Mouse (Mus musculus): Measurements from ENCODE around the gene Ghitm. TPM values are rescaled to one million over a fixed set of nuclear protein-coding genes. Genes with fewer than 3 reads are reported as not detected.

The Ghitm gene
- polyA plus RNA-seq, 1 experiment from 2014 or later = 189 TPM

DNA sequence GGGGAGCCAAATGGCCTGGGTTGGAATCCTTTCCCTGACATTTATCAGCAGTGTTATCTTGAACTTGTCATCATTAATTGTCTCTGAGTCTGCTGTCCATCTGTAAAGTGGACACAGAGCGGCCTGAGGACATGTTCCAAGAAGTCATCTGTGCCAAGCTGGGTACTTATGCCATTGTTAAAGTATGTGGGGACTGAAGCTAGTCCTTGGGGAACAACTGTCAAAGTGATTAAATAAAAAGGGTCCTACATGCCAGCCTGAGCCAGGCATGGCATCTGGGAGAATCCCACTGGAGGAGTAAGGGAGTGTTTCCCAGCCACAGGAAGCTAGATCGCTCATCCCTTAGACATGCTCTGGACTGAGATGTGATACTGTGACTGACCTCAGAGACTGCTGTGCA, 24.6 kb downstream of the Ghitm start:
- H3K9ac ChIP-seq (ENCODE audit: low read length) = no peak overlapping the region
- DNase-seq (ENCODE audit: low spot score) (no peak), ATAC-seq (no peak)
- H3K4me1 ChIP-seq (ENCODE audit: control insufficient read depth, insufficient read depth, low read length) = no peaks in the 10 kb centered on the region
- H3K9me3 ChIP-seq (replicated peaks; ENCODE audit: control insufficient read depth, low read length) = no peaks in the 10 kb centered on the region
- H3K36me3 ChIP-seq (ENCODE audit: control insufficient read depth, insufficient read depth, low read length) = no peaks in the 10 kb centered on the region
- no peaks in the 10 kb centered on the region for H3K27me3 ChIP-seq (replicated peaks; ENCODE audit: control insufficient read depth, insufficient read depth, low read length)
- 90% methylated on average over 2 of the region's 2 CpGs for WGBS
- no peak overlapping the region for H3K4me3 ChIP-seq (ENCODE audit: low read depth, low read length)
- no peak overlapping the region for H3K27ac ChIP-seq (ENCODE audit: low read depth, low read length)
- H3K4me2 ChIP-seq (ENCODE audit: low read length) = no peak overlapping the region

- no peak overlapping the region for H3K9ac ChIP-seq (ENCODE audit: low read length)
- H3K4me2 ChIP-seq (ENCODE audit: low read length) = no peak overlapping the region
- H3K4me3 ChIP-seq (ENCODE audit: low read depth, low read length) = no peak overlapping the region
- no peaks in the 10 kb centered on the region for H3K9me3 ChIP-seq (replicated peaks; ENCODE audit: control insufficient read depth, low read length)
- DNase-seq (ENCODE audit: low spot score) = no peak
- no peaks in the 10 kb centered on the region for H3K4me1 ChIP-seq (ENCODE audit: control insufficient read depth, insufficient read depth, low read length)
- no peak for ATAC-seq
- no peaks in the 10 kb centered on the region for H3K27me3 ChIP-seq (replicated peaks; ENCODE audit: control insufficient read depth, insufficient read depth, low read length)
- 83% methylated on average over 9 of the region's 9 CpGs for WGBS
- no peak overlapping the region for H3K27ac ChIP-seq (ENCODE audit: low read depth, low read length)
- no peaks in the 10 kb centered on the region for H3K36me3 ChIP-seq (ENCODE audit: control insufficient read depth, insufficient read depth, low read length)
These were observed 25.1 kb downstream of the Ghitm start for GRCm38 (mm10) chr14:37109975-37110374.

GRCm38 (mm10) chr14:37109460-37109859, 25.6 kb downstream of the Ghitm start:
- DNase-seq (ENCODE audit: low spot score) (no peak), ATAC-seq (no peak)
- no peak overlapping the region for H3K9ac ChIP-seq (ENCODE audit: low read length)
- no peaks in the 10 kb centered on the region for H3K4me1 ChIP-seq (ENCODE audit: control insufficient read depth, insufficient read depth, low read length)
- 86% methylated on average over 8 of the region's 8 CpGs for WGBS
- no peaks in the 10 kb centered on the region for H3K9me3 ChIP-seq (replicated peaks; ENCODE audit: control insufficient read depth, low read length)
- H3K4me3 ChIP-seq (ENCODE audit: low read depth, low read length) = no peak overlapping the region
- no peak overlapping the region for H3K4me2 ChIP-seq (ENCODE audit: low read length)
- H3K27ac ChIP-seq (ENCODE audit: low read depth, low read length) = no peak overlapping the region
- no peaks in the 10 kb centered on the region for H3K27me3 ChIP-seq (replicated peaks; ENCODE audit: control insufficient read depth, insufficient read depth, low read length)
- no peaks in the 10 kb centered on the region for H3K36me3 ChIP-seq (ENCODE audit: control insufficient read depth, insufficient read depth, low read length)

GRCm38 (mm10) chr14:37105846-37106245, 29.2 kb downstream of the Ghitm start:
- no peak overlapping the region for H3K4me2 ChIP-seq (ENCODE audit: low read length)
- no peak for DNase-seq (ENCODE audit: low spot score)
- H3K27ac ChIP-seq (ENCODE audit: low read depth, low read length) = no peak overlapping the region
- H3K9ac ChIP-seq (ENCODE audit: low read length) = no peak overlapping the region
- no peaks in the 10 kb centered on the region for H3K4me1 ChIP-seq (ENCODE audit: control insufficient read depth, insufficient read depth, low read length)
- H3K9me3 ChIP-seq (replicated peaks; ENCODE audit: control insufficient read depth, low read length) = no peaks in the 10 kb centered on the region
- 37% methylated on average over 7 of the region's 7 CpGs for WGBS
- H3K4me3 ChIP-seq (ENCODE audit: low read depth, low read length) = no peak overlapping the region
- peak; percentile 34; the same call in 1 of the 2 replicates for ATAC-seq
- no peaks in the 10 kb centered on the region for H3K36me3 ChIP-seq (ENCODE audit: control insufficient read depth, insufficient read depth, low read length)
- H3K27me3 ChIP-seq (replicated peaks; ENCODE audit: control insufficient read depth, insufficient read depth, low read length) = no peaks in the 10 kb centered on the region

DNA sequence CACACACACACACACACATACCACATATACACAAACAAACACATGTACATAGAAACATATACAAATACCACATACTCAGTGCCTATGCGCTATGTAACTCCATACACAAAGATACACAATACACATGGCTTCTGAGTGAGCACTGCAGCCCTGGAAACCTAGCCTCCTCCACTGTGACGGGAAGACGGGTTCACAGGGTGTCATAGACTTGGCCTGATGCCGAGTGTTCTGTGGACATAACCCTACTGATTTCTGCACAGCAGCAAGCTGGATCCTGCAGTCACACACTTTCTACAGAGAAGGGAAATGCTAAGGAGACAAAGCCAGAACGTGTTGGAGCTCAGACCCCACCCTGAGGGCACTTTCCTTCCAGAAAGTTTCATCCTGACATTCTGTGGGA, 30.3 kb downstream of the Ghitm start:
- no peaks in the 10 kb centered on the region for H3K27me3 ChIP-seq (replicated peaks; ENCODE audit: control insufficient read depth, insufficient read depth, low read length)
- H3K9ac ChIP-seq (ENCODE audit: low read length) = no peak overlapping the region
- no peak overlapping the region for H3K27ac ChIP-seq (ENCODE audit: low read depth, low read length)
- no peaks in the 10 kb centered on the region for H3K36me3 ChIP-seq (ENCODE audit: control insufficient read depth, insufficient read depth, low read length)
- H3K9me3 ChIP-seq (replicated peaks; ENCODE audit: control insufficient read depth, low read length) = no peaks in the 10 kb centered on the region
- DNase-seq (ENCODE audit: low spot score) = peak; percentile 10
- H3K4me1 ChIP-seq (ENCODE audit: control insufficient read depth, insufficient read depth, low read length) = no peaks in the 10 kb centered on the region
- H3K4me3 ChIP-seq (ENCODE audit: low read depth, low read length) = no peak overlapping the region
- no peak overlapping the region for H3K4me2 ChIP-seq (ENCODE audit: low read length)
- WGBS = 71% methylated on average over 5 of the region's 5 CpGs
- ATAC-seq = no peak

- Histone ChIP-seq H3K9ac (ENCODE audit: low read length) (no peak overlapping the region), H3K9me3 (replicated peaks; ENCODE audit: control insufficient read depth, low read length) (no peaks in the 10 kb centered on the region), H3K4me1 (ENCODE audit: control insufficient read depth, insufficient read depth, low read length) (no peaks in the 10 kb centered on the region; the same call in 1 of the 2 replicates), H3K36me3 (ENCODE audit: control insufficient read depth, insufficient read depth, low read length) (no peaks in the 10 kb centered on the region), H3K27me3 (replicated peaks; ENCODE audit: control insufficient read depth, insufficient read depth, low read length) (no peaks in the 10 kb centered on the region), H3K4me2 (ENCODE audit: low read length) (no peak overlapping the region), H3K27ac (ENCODE audit: low read depth, low read length) (no peak overlapping the region), H3K4me3 (ENCODE audit: low read depth, low read length) (no peak overlapping the region)
- ATAC-seq (no peak), DNase-seq (ENCODE audit: low spot score) (no peak)
- WGBS = 72% methylated on average over 3 of the region's 3 CpGs
These were observed 32.6 kb downstream of the Ghitm start for GRCm38 (mm10) chr14:37102484-37102883.

GRCm38 (mm10) chr14:37101531-37101930, 33.5 kb downstream of the Ghitm start:
- Histone ChIP-seq H3K27me3 (replicated peaks; ENCODE audit: control insufficient read depth, insufficient read depth, low read length) (no peaks in the 10 kb centered on the region), H3K9ac (ENCODE audit: low read length) (no peak overlapping the region), H3K9me3 (replicated peaks; ENCODE audit: control insufficient read depth, low read length) (no peaks in the 10 kb centered on the region), H3K4me1 (ENCODE audit: control insufficient read depth, insufficient read depth, low read length) (no peaks in the 10 kb centered on the region; the same call in 1 of the 2 replicates), H3K4me3 (ENCODE audit: low read depth, low read length) (no peak overlapping the region), H3K36me3 (ENCODE audit: control insufficient read depth, insufficient read depth, low read length) (no peaks in the 10 kb centered on the region), H3K27ac (ENCODE audit: low read depth, low read length) (no peak overlapping the region), H3K4me2 (ENCODE audit: low read length) (no peak overlapping the region)
- WGBS = 79% methylated on average over 5 of the region's 5 CpGs
- DNase-seq (ENCODE audit: low spot score) = no peak
- no peak for ATAC-seq

DNA sequence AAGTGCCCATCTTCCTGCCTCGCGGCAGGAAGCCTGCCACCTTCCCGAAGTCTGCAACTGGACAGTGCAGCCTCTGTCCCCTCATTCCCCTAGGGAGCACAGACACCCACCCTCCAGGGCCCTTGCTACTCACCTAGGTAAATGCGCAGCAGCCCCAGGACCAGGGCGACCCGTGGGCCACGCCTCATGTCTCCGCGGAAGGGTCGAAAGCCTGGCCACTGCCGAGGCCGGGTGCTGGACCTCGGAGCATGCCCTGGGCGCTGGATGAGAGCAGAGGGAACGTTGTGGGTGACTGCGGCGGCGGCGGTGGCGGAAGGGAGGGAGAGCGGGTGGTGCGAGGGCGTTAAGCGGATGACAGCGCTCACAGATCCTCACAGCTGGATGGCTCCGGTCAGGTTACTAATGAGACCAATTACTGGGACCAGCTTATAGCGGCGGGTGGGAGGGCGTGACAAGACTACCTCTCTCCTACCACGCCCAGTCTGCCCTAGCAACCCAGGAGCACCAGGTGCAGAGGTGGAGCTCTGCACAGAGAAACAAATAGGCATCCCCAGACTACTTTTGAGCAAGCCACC, 37.0 kb downstream of the Ghitm start, which contains the start of gene Cdhr1:
Gene Cdhr1, minus strand, starts transcription at position 392 of the 575 bp plus-strand sequence.
- Histone ChIP-seq H3K36me3 (ENCODE audit: control insufficient read depth, insufficient read depth, low read length) (no peaks in the 10 kb centered on the region), H3K4me3 (ENCODE audit: low read depth, low read length) (peak within 1 kb of the TSS; percentile 34), H3K9ac (ENCODE audit: low read length) (peak within 1 kb of the TSS; percentile 61), H3K9me3 (replicated peaks; ENCODE audit: control insufficient read depth, low read length) (no peaks in the 10 kb centered on the region), H3K4me2 (ENCODE audit: low read length) (peak within 1 kb of the TSS; percentile 75), H3K27ac (ENCODE audit: low read depth, low read length) (no peak within 1 kb of the TSS), H3K27me3 (replicated peaks; ENCODE audit: control insufficient read depth, insufficient read depth, low read length) (no peaks in the 10 kb centered on the region), H3K4me1 (ENCODE audit: control insufficient read depth, insufficient read depth, low read length) (no peaks in the 10 kb centered on the region; the same call in 1 of the 2 replicates)
- DNase-seq (ENCODE audit: low spot score) = peak; percentile 59
- WGBS = 0% methylated on average over 30 of the region's 30 CpGs
- ATAC-seq = peak; percentile 76

- Histone ChIP-seq H3K9me3 (replicated peaks; ENCODE audit: control insufficient read depth, low read length) (no peaks in the 10 kb centered on the region), H3K27me3 (replicated peaks; ENCODE audit: control insufficient read depth, insufficient read depth, low read length) (no peaks in the 10 kb centered on the region), H3K36me3 (ENCODE audit: control insufficient read depth, insufficient read depth, low read length) (no peaks in the 10 kb centered on the region), H3K4me3 (ENCODE audit: low read depth, low read length) (no peak overlapping the region), H3K9ac (ENCODE audit: low read length) (no peak overlapping the region), H3K4me2 (ENCODE audit: low read length) (no peak overlapping the region), H3K4me1 (ENCODE audit: control insufficient read depth, insufficient read depth, low read length) (no peaks in the 10 kb centered on the region; the same call in 1 of the 2 replicates), H3K27ac (ENCODE audit: low read depth, low read length) (no peak overlapping the region)
- WGBS = 81% methylated on average over 4 of the region's 4 CpGs
- DNase-seq (ENCODE audit: low spot score) = no peak
- no peak for ATAC-seq
These were observed 39.5 kb downstream of the Ghitm start for GRCm38 (mm10) chr14:37095556-37095955.
